Mouse (Mus musculus): ENCODE measurements around the gene Col1a1. TPM values are rescaled to one million over a fixed set of nuclear protein-coding genes. Genes with fewer than 3 reads are reported as not detected.

Col1a1 gene
- 1,000 to 10,000 TPM in 1 of 2 experiments, 100 to 1,000 TPM in 1; 890 to 1,096 TPM for total RNA-seq (2021)
- long read RNA-seq, experiment 1, full-length matches to known transcripts, result 345 of 649 reads
- long read RNA-seq, experiment 1, partial matches to known transcripts, result 262 of 649 reads
- long read RNA-seq, experiment 1, other reads (novel, unspliced or antisense), result 42 of 649 reads
- long read RNA-seq, experiment 2, full-length matches to known transcripts, result 1,237 of 1,672 reads
- long read RNA-seq, experiment 2, partial matches to known transcripts, result 331 of 1,672 reads
- long read RNA-seq, experiment 2, other reads (novel, unspliced or antisense), result 104 of 1,672 reads

DNA sequence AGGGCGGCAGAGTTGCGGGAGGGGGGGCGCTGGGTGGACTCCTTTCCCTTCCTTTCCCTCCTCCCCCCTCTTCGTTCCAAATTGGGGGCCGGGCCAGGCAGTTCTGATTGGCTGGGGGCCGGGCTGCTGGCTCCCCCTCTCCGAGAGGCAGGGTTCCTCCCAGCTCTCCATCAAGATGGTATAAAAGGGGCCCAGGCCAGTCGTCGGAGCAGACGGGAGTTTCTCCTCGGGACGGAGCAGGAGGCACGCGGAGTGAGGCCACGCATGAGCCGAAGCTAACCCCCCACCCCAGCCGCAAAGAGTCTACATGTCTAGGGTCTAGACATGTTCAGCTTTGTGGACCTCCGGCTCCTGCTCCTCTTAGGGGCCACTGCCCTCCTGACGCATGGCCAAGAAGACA lies at the start of gene Col1a1:
Gene Col1a1, plus strand, starts transcription at position 180 of the 400 bp plus-strand sequence.
- no peak for DNase-seq (ENCODE audit: low spot score in 2 of 2)

DNA sequence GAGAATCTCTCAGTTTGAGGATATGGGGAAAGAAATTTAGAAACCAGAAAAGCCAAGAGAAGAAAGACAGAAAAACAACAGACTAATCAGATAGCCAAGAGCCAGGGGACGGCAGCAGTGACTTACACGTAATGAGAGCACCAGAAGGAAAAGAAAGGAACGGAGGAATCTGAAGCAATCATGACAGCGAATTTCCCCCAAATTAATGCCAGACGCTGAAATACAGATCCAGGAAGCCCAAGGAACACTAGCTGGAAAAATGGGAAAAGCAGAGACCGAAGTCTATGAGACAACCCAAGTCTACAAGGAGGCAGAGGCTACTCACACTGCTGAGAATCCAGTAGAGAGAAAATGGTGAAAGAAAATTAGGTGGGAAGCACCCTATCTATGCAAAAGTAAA lies 44.9 kb upstream of the Col1a1 start:
- DNase-seq (ENCODE audit: low spot score in 2 of 2), result no peak

DNA sequence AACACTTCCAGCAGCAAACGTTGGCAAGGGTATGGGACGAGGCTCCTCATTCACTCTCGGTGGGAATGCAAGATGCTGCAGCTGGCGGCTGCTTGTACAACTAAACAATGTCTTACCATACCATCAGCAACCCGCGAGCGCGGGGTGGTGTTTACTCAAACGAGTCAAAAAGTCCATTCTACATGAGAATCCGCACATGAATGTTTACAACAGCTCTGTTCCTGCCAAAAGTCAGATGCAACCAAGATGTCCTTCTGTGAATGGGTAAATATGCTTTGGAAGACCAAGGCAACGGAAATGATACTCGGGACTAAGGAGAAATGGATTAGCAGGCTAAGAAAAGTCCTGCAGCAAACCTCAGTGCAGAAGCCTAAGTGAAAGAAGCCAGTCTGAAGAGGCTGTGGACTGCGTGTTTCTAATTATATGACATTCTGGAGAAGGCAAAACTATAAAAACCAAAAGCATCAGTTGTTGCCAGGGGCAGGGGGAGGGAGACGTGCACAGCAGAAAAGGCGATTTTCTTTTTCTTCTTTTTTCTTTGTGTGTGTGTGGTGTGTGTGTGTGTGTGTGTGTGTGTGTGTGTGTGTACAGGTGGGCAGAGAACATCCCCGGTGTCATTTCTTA lies 39.2 kb upstream of the Col1a1 start:
- no peak for DNase-seq (ENCODE audit: low spot score in 2 of 2)

DNA sequence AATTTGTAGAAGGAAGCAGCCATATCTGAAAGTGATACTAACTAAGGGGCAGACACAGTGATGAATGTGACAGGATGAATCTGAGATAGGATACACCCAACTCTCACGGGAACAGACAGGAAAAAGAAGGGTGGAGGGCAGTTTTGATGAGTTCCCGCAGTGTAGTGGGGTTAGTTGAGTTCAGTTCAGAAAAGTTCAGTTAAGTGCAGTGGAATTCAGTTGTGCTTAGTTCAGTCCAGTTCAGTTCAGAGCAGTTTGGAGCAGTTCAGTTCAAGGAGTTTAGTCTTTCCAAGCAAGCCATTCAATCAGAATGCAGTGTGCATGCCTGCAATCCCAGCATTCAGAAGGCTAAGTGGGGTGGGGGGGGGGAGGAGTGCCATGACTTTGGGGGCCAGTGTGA lies 34.8 kb upstream of the Col1a1 start:
- DNase-seq (ENCODE audit: low spot score in 2 of 2), result no peak

DNA sequence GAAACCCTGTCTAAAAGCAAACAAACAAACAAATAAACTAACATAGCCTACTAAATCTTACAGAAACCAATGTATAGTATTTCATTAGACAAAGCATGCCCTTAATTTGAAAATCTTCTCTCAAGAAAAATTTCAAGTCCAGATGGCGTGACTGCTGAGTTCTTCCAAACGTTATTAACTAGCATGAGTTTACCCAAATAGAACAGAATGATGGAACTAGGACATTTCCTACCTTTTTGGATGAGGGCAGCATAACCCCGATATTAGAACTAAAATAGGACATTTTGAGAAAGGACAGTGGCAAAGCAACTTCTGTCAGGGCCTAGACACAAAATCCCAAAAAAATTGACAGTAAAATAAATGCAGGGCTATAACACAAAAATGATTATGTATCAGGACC lies 31.7 kb upstream of the Col1a1 start:
- DNase-seq (ENCODE audit: low spot score in 2 of 2), result no peak

DNA sequence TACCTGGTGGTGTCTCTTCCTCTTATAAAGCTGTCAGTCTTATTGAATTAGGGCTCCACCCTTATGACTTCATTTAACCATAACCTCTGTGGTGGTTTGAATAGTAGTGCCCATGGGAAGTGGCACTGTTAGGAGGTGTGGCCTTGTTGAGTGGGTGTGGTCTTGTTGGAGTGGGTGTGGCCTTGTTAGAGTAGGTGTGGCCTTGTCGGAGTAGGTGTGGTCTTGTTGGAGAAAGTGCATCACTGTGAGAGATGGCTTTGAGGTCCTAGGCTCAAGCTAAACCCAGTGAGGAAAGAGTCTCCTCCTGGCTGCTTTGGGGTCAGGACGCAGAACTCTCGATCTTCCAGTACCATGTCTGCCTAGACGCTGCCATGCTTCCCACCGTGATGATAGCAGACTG lies 25.1 kb upstream of the Col1a1 start:
- no peak for DNase-seq (ENCODE audit: low spot score in 2 of 2)

DNA sequence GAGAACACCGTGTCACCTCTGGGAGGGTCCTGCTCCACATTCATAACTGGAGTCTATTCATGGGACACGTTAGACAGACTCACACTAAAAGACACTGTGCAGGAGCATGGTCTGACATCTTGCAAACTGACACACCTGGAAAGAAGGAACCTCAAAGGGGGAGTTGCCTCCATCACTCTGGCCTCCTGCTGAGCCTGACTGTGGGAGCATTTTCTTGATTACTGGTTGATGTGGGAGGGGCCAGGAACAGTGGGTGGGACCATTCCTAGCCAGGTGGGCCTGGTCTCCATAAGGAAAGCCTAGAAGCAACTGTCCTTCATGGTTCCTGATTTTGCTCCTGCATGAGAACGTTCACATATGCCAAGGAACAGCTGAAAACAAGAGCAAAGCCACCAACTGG lies 23.5 kb upstream of the Col1a1 start:
- DNase-seq (ENCODE audit: low spot score in 2 of 2), result no peak

DNA sequence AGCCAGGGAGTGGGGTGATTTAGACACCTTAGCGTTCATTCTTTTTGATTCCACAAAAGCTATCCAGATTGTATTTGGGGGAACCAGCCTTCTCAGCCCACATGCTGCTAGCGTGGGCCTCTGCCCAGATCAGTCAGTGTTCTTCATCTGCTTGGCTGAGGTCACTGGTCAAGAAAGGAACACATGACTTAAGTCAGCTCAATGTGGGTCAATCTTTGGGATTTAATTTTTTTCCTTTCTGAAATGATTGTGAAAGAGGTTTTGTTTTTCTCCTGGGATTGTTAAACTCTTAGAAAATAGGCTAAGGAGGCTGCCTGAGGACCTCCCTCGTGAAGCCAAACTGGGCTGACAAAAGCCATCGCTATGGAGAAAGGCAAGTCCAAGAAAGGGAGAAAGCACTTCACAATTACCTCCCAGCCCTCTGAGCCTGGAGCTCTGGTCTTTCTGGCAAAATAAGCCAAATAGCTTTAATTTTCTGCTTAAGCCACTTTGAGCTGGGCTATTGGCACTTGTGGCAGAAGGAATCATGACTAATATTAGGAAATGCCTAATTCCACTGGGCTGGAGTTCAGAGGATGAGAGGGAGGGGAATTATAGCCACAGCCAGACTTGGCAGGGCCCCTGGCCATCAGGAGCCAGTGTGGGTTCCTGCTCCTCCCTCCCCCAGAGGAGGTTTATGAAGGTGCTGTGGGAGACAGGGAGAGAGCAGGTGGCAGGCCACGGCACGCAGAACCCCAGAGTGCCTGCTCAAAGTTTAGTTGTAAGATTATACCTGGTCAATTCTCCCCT lies 22.5 kb upstream of the Col1a1 start:
- DNase-seq (ENCODE audit: low spot score in 2 of 2), result no peak

DNA sequence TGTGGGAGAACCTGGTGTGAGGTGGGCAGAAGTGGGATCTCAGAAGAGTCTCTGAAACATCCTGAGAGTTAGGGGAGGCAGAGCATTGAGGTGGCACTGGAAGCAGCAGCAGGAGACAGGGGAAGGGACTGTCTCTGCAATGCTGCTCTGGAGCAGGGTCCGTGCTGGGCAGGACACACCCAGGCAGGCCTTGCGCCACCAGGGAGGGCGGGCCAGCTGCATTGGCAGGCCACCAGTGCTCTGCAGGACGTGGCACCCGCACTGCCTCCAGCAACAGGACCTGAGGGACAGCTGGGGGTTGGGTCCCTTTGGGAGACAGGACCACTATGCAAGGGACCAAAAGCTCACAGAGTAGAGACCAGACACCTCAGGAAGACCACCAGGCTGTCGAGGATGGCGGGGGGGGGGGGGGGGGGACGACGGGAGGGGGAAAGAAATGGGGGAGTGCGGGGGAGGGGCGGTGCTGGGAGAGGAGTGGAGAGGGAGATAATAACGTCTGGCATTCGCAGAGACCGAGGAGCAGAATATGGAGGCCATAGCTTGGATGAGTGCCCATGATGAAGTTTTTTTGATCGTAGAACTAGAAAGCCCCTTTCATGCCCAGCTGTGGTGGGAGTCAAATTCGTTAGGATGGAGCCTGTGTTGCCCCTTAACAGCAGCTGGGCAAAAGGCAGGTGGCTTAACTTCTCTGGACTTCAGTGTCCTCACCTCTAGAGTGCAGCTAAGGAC lies 20.2 kb upstream of the Col1a1 start:
- DNase-seq (ENCODE audit: low spot score in 2 of 2), result peak in 1 of 2 experiments; percentile 26

DNA sequence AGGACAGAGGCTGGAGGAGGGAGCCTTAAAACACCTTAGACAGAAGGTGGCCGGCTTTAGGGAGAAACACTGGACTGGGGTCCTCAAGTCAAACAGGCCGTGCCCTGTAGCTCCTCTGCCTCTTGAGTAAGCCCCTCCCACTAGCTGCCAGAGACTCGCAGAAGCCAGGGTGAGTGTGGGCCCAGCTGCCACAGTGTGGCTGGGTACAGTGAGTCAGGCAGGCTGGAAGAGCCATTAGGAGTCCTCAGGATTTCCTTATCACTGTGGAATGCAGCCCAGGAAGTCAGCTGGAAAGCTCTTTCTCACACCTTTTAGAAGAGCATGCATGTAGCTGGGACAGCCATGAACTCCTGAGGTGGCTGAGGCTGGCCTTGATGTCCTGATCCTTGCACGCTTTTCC lies 19.5 kb upstream of the Col1a1 start:
- DNase-seq (ENCODE audit: low spot score in 2 of 2), result no peak

DNA sequence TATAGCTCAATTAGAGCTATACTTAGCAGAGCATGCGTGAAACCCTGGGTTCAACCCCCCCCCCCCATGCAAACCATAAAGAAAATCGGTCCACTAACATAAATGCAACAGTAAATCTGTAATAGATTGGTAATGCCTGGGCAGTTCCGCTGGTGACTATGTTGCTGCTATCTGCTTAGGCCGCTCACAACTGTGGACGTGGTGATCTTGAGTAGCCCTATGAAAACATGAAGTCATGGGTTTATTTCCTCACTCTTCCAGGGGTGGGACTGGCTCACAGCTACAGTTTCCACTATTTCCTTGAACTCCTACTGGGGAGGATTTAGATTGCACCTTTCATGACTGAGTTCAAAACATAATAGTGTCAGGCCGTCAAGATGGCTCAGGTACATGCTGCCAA lies 18.3 kb upstream of the Col1a1 start:
- DNase-seq (ENCODE audit: low spot score in 2 of 2), result no peak

DNA sequence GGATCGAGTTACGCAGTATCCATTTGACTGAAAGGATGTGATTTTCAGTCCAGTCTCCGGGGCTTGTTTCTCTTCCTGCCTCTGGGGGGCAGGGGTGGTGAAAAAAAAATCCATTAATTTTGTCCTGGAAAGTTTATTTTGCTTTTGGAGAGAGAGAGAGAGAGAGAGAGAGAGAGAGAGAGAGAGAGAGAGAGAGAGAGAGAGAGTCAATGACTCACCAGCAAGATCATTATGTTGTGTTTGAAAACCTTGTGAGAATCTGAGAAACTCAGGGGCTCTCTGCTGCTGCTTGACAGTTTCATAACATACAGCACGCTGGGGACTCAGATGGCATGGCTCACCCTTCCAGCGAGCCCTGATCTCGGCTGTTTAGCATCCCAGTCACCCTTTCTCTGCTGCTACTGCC lies 15.0 kb upstream of the Col1a1 start:
- DNase-seq (ENCODE audit: low spot score in 2 of 2), result no peak

DNA sequence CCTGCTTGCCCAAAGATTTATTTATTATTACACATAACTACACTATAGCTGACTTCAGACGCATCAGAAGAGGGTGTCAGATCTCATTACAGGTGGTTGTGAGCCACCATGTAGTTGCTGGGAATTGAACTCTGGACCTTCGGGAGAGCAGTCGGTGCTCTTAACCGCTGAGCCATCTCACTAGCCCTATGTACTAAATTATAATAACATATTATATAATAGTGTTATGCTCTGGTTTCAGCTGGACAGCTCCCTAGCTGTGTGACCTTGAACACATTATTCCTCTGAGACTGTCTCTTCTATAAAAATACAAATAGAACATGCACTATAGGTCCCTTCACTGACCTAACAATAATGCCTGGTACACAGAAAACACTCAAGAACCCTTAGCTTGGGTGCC lies 11.0 kb upstream of the Col1a1 start:
- DNase-seq (ENCODE audit: low spot score in 2 of 2), result no peak

DNA sequence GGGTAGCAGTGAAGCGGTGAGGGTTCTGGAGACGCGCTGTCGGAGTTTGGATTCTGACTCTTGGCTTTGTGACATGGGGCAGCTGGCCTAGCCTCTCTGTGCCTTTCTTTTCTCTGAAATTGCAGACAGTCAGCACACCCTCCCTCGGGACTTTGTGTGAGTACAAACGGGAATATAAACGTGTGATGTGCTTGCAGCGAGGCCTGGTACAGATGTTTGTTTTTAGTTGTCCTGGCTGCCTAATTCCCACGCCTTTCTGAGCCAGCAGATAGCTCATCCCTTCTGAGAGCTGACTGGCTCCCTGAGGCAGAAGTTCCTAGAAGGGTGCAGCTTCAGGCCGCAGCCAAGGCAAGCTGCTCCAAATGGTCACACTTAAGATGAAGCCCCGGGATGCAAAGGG lies 9.6 kb upstream of the Col1a1 start:
- no peak for DNase-seq (ENCODE audit: low spot score in 2 of 2)

DNA sequence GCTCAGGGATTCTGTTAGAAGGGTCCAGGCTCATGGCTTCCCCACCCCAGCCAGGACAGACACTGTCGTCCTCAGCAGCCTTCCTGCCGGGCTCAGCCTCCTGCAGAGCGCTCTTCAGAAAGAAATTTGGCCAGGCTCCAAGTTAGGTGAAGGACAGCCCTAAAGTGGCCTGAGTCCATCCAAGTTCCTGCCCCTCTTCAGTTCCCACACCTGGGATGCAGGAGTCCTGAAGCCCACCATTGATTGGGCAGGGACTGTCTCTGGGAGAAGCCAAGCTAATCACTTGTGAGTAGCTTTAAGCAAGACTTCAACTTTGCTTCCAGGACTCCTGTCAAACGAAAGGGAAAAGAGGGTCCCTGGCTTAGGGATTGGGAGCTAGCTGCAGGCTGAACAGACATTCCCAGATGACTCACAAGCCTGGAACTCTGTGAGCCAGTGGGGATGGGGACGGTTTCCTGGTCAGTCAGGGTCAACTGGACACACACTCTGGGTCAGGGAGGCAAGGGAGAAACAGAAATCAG lies 8.2 kb upstream of the Col1a1 start:
- no peak for DNase-seq (ENCODE audit: low spot score in 2 of 2)

DNA sequence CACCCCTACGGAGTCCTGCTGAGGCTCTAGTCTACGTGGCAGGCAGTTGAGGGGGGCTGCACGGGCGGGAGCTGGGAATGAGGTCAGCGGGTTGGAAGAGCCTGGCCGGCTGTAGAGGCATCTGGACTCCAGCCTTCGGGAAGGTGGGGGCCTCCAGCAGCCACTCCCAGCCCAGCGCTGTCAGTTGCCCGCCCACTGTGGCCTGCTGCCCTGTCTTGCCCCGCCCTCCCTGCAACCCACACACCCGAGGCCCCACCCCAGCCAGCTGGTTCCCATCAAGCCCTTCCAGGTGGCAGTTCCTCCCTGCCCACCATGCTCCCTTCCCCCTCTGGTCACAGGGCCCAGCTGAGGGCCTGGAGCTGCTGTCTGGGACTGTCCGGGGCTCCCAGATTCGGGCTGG lies 7.2 kb upstream of the Col1a1 start:
- peak; percentile 27 to 37 for DNase-seq (ENCODE audit: low spot score in 2 of 2)

DNA sequence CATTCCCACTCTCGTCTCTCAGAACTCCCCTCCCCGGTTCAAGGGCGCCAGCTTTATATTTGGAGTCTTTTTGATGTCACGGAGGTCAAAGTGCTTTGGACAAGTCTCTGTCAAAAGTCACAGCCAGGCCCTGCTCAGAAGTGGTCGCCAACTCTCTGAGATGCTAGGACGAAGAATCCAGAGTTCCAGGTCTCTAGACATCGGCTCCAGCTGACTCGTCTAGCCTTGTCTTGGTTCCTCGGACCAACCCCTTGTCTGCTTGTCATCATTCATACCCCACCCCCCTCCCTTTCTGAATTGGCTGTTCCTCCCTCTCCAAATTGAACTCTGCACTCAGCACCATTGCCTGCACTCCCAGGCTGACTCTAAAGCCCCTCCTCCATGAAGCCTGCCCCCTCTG lies 6.4 kb upstream of the Col1a1 start:
- no peak for DNase-seq (ENCODE audit: low spot score in 2 of 2)

DNA sequence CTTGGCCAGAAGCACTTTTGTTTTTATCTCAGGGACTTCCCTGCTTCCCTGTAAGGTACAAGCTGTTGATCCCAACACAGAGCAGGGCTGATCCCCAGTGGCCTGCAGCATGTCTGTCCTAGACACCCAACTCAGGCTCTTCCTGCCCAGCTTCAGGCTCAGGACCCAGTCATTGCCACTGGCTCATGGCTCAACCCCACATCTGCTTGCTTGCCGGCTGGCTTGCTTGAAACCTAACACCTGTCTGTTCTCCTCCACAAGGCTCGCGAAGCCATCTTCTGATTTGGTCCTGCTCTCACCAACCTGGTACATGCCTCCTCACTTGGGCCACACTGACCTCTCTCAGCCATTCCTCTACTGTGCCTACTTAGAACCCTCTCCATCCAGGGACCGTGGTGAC lies 5.9 kb upstream of the Col1a1 start:
- no peak for DNase-seq (ENCODE audit: low spot score in 2 of 2)

DNA sequence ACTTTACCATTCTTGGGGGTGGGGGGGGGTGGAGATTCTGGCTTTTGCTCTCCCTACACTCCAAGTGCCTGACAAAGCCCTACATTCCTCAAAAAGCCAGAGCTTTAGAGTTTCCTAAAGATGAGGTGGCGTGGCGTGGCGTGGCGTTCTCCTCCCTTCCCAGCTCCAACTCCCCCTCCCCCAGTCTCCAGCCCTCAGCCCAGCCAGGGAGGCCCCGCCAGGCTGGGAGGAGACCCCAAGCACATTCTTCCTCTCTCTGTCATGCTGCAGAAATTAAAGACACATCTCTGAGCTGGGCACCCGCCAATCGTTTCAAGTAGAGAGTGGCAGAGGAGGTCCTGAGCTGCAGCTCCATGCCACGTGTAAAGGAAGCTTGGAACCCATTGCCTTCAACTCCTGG lies 2.4 kb upstream of the Col1a1 start:
- DNase-seq (ENCODE audit: low spot score in 2 of 2), result no peak

DNA sequence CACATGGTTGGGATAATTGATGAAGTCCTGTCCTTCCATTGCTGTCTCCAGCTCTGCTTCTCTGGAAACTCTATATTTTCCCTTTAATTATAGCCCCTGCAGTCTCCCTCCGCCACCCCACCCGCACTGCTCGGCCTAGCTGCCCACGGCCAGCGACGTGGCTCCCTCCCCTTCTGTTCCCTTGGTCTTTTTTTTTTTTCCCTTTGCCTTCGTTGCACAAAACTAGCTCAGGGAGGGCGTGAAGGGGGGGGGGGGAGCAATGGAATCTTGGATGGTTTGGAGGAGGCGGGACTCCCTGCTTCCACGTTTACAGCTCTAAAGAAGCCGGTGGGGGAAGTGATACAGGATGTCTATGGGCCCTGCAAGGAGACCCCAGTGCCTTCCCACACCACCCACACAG lies 1.5 kb upstream of the Col1a1 start:
- no peak for DNase-seq (ENCODE audit: low spot score in 2 of 2)

DNA sequence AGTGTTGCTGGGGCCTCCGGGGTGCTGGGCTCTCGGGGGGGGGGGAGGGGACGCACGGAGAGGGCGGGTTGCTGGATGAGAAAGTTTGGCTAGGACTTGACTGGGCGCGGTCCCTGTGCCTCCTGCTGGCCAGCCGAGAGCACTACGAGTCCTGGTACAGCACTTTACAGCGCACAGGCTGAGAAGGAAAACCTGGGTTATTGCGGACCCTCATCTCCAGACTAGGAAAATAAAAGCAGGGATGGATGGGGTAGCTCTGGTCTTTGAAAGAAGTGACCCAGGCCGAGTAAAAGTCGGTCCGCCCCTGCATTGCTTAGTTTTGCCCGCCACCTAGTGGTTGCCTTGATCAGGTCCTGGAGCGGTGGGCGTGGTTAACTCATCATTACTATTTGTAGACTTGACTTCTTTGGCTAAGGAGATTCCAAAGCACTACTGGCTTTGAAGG lies 849 bp downstream of the Col1a1 start:
- peak; percentile 64 to 79 for DNase-seq (ENCODE audit: low spot score in 2 of 2)

Data from adrenal gland, postnatal 4 days (tissue).